Mouse (Mus musculus): Measurements from ENCODE around the gene Cdc42se2.

Gene Cdc42se2

DNA sequence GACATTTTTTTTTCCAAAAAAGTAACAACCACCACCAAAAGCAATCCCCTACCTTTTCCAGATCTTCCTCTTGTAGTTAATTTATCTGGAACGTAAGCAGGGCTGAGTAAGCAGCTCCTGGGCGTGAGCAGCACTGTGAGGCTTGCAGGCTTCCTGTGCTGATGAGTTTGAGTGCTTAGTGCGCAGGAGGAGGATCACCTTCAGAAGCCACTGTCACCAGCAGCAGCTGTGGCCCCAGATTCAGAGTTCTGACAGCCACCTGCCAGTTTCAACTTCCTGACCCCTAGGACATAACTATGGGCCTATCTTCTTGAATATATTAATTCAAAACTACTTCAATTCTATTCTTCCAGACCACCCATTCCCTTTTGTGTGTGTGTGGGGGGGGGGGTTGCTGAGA lies 23.4 kb downstream of the Cdc42se2 start:
- ATAC-seq (ENCODE audit: insufficient number of reproducible peaks, low FRiP score, low TSS enrichment) = no peak

DNA sequence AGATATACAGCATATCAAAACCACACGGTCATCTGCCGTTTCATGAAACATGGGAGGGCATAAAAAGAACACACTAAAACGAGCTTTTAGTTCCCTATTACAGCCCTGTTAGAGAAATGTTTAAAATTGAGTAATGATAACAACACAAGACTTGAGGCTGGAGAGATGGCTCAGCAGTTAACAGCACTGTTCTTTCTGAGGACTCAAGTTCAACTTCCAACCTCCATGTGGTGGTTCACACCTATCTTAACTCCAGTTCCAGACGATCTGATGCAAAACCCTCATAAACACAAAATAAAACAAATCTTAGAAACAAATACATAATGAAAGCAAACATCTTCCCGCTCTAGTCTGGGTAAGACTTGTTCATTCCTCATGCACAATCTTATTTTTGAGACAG lies 24.7 kb downstream of the Cdc42se2 start:
- no peak for ATAC-seq (ENCODE audit: insufficient number of reproducible peaks, low FRiP score, low TSS enrichment)

DNA sequence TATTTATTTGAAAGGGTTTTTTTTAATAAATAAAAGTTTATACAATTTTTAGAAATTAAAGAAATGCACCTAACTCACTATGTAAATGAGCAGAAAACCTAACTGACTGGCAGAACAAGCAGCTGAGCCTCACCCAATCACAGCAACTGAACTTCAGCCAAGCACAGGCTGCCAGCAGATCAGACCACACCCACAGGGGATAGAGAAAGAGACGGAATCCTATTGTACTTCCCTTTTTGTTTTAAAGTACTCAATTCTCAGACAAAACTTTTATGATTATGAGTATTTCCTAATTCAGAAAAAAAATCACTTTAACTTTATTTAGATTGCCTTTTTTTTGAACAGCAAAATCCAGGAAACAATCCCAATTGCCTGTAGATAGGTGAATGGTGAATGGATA lies 29.5 kb downstream of the Cdc42se2 start:
- ATAC-seq (ENCODE audit: insufficient number of reproducible peaks, low FRiP score, low TSS enrichment) = no peak

DNA sequence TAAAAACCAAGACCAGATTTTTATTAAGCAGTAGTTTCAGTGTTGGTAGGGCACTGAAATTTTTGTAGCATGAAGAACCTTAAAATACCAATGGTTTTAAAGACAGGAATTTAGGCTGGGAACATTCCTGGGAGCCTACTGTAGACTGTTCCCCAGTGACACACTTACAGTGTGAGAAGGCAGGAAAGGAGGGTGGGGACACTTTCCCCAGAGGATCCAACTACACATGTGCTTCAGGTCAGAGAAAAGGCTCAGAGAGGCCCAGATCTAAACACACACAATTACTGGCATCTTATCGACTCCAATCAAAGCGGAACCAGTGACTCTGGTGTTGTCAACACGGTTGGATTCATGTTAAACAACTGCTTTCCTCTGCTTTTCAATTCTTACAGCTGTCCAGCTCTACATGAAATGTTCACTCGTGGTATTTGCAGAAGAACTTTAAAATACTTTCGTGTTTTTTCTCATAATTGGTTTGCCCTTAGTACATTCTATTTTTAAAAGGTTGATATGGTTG lies 32.3 kb downstream of the Cdc42se2 start:
- ATAC-seq (ENCODE audit: insufficient number of reproducible peaks, low FRiP score, low TSS enrichment) = no peak

DNA sequence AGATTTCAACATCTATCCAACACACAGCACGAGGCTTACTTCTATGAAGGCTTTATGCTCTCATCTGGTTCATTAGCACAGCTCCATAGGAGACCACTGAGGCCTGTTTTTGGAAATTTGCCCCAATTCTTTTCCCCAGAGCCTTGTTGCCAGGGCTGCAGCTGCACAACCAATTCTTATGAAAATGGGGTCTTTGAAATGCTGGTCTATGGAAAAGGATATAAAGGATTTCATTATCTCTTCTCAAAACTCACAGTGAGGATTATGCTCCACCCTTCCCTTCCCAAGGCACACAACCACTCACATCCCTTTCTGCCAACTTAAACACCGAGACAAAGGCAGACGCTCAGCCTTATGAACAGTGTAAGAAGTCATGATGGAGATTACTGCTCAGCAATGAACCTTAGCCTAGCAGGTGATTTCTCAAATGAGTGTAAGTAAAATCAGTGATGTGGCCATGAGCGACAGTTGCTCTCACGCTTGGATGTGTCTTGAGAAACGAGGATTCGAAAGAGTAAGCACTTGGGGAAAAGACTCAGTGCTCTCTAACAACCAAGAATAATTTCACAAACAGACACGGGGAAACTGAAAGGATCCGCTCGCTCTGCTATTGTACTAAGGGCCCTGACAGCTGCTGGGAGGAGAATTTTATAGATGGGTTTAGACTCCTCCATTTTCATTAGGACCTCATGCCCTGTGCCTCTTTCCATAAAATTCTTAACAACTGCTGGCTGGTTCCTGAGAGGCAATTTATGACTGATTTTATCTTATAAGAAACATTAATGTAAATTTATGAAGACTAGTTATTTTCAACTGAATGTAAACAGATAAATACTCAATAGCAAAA lies 33.0 kb downstream of the Cdc42se2 start:
- ATAC-seq (ENCODE audit: insufficient number of reproducible peaks, low FRiP score, low TSS enrichment) = no peak

DNA sequence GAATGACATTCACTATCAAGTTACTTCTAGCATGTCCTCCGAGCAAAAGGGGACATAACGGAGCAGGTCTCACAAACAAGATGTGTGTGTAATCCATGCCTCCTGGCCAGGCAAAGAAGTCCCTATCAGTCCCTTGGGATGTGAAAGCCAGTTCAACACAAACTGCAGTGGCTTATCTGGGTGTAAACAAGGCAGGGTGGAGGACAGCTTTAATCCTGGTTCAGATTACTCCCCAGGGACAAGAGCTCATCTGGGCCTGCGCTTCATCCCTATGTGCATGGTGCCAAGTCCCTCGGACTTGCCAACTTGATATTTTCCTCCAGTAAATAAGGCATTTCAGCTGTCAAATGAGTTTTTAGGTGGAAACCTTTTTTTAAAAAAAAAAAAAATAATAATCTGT lies 36.0 kb downstream of the Cdc42se2 start:
- no peak for ATAC-seq (ENCODE audit: insufficient number of reproducible peaks, low FRiP score, low TSS enrichment)

DNA sequence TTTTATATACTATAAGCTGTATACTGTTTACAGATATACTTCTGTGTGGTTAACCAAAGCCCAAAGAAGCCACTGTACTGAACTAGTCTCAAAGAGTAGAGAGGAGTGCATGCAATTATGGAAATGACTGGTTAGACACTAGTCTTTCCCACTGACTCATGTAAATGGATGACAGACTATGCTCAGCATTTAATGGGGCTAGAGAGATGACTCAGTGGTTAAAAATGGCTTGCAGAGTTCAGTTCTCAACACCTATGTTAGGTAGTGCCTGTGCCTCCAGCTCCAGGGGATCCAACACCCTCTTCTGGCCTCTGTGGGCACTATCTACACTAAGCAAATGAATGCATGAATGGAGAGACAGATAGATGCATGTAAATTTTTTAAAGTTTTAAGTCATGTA lies 38.6 kb downstream of the Cdc42se2 start:
- ATAC-seq (ENCODE audit: insufficient number of reproducible peaks, low FRiP score, low TSS enrichment) = no peak

DNA sequence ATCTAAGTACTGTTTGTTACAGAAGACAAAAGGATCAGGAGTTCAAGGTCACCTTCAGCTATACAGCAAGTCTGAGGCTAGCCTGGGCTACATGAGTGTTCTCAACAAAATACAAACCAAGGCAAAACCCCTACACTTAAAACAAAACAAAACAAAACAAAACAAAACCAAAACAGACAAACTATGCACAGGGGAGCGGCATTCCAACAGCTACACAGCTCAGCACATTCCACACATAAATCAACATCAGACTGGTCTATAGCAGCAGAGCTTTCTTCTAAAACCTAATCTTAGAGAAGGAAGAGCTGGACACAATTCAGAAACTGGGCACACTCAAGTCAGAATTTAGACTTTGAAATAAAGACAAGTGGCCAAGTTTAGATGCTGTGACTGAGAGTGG lies 43.2 kb downstream of the Cdc42se2 start:
- ATAC-seq (ENCODE audit: insufficient number of reproducible peaks, low FRiP score, low TSS enrichment) = no peak

DNA sequence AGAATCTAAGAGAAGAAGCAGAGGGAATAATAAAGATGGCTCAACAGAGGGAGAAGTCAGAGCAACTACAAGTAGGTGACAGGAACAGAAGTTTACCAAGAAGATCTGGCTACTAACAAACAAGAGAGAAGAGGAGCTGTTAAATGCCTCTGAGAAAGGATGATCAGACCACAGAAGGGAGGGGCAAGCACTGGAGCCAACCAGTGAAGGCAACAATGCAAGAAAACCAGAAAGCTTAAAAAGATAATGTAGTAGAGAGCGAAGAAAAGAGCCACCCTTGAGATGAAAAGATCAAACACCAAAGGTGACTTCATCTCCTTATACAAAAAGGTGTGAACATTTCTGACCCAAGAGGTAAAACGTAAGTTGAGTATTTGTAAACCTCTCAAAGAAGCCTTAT lies 46.1 kb downstream of the Cdc42se2 start:
- ATAC-seq (ENCODE audit: insufficient number of reproducible peaks, low FRiP score, low TSS enrichment) = no peak

DNA sequence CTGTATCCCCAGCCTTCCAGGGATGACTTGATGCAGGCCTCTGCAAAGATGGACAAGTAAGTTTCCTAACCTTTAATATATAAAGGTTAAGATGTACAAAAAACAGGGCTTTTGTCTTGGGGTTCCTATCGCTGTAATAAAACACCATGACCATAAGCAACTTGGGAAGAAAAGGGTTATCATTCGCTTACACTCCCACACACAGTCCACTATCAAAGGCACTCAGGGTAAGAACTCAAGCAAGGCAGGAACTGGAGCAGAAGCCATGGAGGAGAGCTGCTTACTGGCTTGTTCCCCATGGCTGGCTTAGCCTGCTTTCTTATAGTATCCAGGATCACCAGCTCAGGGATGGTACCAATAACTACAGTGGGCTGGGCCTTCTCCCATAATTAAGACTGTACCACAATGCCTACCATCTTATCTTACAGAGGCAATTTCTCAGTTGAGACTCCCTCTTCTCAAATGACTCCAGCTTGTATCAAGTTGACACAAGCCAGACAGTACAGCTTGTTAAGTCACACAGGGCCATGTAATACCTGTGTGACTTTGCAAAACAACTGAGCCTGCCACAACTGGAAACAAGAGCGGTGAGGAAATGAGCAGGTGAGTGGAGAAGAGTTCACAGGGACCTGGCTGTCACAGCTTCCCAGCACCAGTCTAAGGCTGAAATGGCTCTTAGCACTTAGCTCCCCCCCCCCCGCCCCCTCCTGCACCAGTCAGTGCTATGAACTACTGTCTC lies 48.3 kb downstream of the Cdc42se2 start:
- ATAC-seq (ENCODE audit: insufficient number of reproducible peaks, low FRiP score, low TSS enrichment) = no peak

DNA sequence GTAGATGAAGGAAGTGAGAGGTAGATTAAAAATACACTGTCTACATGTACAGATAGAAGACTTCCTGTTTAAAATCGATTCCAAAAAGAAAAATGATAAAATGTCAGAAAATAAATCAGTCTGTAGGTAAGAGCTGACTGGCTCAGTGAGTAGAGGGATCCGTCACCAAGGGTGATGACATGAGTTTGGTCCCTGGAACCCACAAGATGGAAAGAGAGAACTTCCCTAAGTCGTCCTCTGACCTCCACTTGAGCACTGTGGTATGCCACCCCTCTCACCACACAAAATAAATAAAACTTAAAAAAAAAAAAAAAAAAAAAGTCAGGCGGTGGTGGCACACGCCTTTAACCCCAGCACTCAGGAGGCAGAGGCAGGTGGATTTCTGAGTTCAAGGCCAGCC lies 50.6 kb downstream of the Cdc42se2 start:
- no peak for ATAC-seq (ENCODE audit: insufficient number of reproducible peaks, low FRiP score, low TSS enrichment)

DNA sequence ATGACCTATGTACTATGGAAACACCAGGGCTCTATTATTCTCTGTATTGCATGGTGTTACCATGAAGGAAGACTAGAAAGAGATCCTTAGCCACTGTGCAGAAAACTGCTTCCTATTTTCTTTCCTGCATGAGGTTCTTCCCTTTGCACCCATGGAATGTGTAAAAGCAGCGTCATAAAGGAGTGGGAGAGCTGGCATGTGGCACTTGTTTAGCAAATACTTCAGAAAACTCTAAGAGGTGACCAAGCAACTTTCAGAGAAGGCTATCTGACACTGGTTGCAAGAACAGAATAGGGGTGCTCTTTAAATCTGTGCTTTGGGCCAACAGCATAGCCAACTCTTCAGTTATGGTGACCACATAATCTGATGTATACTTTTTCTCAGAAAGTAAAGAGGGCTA lies 52.4 kb downstream of the Cdc42se2 start:
- no peak for ATAC-seq (ENCODE audit: insufficient number of reproducible peaks, low FRiP score, low TSS enrichment)

DNA sequence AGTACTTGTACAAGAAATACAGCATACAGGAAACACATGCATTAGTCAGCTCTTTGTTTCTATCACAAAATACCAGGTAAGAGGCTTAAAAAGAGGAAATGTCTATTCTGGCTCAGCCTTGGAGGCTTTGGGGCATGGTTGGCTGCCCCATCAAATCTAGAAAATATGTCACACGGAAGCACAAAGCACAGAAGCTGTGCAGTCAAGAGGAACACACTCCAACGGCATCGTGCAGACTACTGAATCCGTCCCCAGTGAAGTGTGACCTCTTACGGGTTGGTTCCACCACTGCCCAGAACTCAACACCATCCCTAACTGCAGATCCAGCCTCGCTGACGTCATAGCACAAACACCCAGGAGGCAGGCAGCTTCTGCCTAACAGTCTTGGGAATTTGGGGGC lies 53.9 kb downstream of the Cdc42se2 start:
- no peak for ATAC-seq (ENCODE audit: insufficient number of reproducible peaks, low FRiP score, low TSS enrichment)

DNA sequence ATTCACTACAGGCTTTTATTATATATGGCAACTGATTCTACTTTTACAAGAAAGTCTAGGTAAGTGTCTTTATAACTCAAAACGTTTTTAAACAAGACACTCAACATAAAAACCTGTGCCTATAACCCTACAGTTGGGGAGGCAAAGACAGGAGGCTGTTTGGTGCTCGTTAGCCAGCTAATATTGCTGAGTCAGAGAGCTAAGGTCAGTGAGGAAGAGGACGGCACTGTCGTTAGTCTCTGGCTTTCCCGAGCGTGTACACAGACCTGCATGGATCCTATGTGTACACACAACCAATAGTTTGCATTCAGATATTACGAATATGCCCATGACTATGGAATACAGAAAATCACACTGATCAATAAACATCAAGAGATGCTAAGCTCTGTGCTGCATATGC lies 56.1 kb downstream of the Cdc42se2 start:
- ATAC-seq (ENCODE audit: insufficient number of reproducible peaks, low FRiP score, low TSS enrichment) = no peak

DNA sequence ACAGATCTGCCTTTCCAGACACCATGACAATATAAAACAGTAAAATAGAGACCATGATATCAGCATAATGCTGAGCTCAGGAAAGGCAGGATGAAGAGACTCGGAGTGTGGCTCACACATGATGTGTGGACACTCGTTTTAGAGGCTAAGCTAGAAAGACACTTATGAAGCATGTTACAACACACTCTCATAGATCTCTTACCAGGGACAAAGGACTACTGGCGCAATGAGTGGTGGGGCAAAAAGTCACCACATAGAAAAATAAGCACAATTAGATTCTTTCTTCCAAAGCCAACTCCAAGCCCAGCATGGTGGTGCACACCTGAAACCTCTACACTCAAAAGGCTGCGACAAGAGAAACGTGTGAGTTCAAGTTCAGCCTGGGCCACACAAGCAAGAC lies 56.5 kb downstream of the Cdc42se2 start:
- ATAC-seq (ENCODE audit: insufficient number of reproducible peaks, low FRiP score, low TSS enrichment) = no peak

DNA sequence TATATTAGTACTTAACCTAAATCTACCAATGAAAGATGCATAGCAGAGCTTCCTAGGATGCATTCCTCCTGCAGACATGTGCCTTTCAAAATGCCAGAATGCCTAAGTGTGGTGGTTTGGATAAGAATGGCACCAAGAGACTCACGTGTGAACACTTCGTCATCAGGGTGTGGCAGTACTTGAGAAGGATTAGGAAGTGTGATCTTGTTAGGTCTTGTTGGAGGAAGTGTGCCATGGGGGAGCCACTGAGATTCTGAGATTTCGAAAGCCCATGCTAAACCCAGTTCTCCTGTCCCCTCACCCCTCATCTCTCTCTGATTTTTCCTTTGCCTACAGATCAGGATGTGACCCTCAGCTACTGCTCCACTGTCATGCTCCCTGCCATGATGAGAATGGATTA lies 58.2 kb downstream of the Cdc42se2 start:
- no peak for ATAC-seq (ENCODE audit: insufficient number of reproducible peaks, low FRiP score, low TSS enrichment)

DNA sequence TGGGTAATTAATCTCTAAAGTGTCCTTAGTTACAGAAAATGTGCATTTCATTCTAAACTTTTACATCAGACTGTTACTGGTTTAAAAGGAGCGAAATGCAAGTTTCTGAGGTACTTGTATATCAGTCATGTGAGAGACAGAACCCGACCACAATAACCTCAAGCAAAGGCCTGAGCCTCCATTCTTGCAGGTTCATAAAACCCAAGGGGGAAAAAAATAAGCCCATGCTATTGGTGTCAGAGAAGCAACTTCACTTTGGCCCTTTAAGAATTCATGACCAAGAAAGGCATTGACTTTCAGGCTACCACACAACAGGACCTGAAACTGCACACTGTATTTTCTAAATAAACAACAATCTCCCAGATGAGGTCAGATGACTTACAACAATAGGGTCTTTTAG lies 59.1 kb downstream of the Cdc42se2 start:
- ATAC-seq (ENCODE audit: insufficient number of reproducible peaks, low FRiP score, low TSS enrichment) = no peak

DNA sequence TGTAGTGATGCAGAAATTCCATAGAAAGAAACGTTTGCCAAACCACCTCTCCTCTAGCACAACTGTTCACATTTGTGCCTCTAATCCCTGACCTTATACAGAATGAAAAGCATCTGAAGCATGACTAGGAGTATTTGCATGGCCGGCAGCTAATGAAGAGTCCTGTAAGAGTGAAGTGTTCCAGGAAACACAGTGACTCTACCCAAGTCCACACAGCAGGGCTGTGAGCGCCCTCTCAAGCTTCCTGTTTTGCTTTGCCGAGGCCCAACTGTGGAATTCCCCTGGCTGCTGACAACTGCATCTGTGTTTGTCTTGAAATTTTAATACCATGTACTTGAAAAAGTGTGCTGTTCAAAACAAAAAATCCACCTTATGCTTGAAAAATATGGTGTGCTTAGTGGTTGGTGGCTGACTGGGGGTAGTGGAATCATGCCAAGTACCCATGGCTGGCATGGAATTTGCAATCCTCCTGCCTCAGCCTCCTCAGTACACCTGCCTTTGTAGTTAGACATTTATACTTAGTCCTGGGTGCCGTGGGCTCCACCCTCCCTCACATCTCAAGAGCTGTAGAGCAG lies 60.1 kb downstream of the Cdc42se2 start:
- ATAC-seq (ENCODE audit: insufficient number of reproducible peaks, low FRiP score, low TSS enrichment) = no peak

DNA sequence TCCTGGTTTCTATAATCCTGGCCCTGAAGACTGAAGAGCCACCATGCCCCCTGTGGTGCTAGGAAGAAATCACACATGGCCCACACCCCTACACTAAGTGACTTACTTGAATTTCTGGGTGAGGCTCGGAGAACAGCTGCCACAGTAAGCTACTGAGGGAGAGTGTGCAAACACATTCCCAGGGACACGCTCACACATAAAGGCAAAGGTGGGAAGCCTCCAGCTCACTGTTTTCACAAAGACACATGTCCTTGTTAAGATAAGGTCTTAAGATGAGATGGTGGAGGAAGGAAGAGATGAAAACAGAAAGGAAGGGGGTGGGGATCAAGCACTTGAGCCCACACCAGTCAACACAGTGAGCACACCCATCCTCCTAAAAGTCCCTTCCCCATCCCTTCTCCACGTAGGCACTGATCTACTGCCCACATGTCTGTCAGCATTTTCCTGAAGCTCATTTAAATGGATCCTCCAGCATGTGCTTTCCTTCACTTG lies 60.9 kb downstream of the Cdc42se2 start:
- ATAC-seq (ENCODE audit: insufficient number of reproducible peaks, low FRiP score, low TSS enrichment) = no peak

DNA sequence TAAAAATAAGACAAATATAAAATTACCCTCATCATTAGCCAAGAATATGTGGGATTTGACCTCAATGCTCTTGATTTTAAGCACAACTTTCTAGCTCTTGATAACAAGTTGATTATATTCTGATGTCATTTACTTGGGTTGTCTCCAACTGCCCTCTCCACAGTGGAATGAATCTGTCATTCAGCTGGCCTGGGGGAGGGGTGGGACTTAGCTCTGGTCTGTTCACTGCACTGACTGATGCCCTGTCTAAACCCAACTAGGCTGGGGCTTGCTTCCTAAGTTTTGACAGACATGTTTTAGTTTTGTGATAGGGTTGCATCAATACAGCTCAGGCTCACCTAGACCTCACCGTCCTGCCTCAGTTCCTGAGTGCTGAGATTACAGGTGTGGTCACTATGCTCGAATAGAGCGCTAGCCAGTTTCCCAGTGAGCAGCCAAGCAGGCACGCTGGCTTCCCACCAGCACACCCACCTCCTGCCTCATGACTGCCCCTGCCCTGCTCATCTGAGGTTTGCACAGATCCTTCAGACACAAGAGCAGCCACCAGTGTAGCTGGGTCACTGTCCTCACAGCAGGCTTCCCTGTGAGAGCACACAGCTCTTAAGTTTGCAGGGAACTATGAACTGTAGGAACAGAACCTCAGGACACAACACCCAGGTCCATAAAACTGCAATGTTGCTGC lies 63.0 kb downstream of the Cdc42se2 start:
- ATAC-seq (ENCODE audit: insufficient number of reproducible peaks, low FRiP score, low TSS enrichment) = no peak

DNA sequence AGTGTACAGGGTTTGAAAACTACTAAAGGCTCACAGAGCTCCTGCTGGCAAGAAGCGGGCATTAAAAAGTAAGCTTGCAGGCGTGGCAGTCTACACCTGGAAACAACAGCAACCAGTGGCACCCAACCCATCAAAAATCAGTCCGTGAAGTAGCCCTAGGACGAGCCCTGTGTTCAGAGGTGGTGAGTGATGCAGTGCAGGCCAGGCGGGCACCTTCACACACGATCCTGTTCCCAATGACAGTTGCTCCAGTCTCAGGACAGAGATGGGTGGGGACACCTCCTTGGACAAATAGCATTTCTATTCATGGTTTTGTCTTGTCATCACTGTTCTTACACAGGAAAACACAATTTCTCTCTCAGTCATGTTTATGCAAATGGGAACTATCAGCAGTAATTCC lies 65.4 kb downstream of the Cdc42se2 start:
- no peak for ATAC-seq (ENCODE audit: insufficient number of reproducible peaks, low FRiP score, low TSS enrichment)

Data from cerebellum, adult (tissue).